Mouse (Mus musculus) liver, adult (tissue): ENCODE data around the gene Wnt7a.

ENCODE experiments used
- GATA4 ChIP-seq: IDR thresholded peaks from 2 replicates; pipeline ENCODE4 v1.6.1; 2014; ENCODE audit warnings: mild to moderate bottlenecking, low read length; ENCODE audit not compliant: insufficient replicate concordance

The Wnt7a gene

GRCm38 (mm10) chr6:91360371-91360690 lies 50.8 kb downstream of the Wnt7a start:
- no peak for TF ChIP-seq GATA4

DNA sequence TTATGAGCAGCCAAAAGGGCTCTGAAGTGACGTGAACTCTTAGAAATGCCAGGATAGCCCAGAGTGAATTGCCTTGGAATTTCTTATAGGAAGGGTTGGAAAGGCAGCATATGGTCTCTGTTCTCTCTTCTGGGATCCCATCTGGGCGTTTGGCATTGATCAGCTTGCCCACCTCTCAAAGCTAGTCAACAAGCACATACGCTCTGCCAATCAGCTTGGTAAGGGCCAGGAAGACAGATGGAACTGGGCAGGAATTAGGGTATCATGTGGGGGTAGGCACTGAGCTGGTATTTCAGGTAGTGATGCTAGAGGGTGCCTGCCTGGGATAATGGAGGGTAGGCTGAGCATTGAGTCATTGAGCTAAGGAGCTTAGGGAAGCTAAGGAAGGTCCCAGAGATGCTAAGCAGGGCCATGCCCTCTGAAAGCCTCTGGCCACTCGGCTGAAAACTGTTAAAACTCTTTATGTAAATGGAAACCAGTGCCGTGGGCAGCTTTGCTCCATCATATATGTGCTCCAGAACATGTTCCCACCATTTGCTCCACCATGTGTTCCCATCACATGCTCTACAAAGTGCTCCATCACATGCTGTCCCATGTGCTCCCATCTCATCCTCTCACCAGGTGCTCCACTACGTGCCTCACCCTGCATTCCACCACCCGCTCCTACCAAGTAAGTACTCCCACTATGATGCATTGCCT lies 51.3 kb downstream of the Wnt7a start:
- TF ChIP-seq GATA4: no peak

DNA sequence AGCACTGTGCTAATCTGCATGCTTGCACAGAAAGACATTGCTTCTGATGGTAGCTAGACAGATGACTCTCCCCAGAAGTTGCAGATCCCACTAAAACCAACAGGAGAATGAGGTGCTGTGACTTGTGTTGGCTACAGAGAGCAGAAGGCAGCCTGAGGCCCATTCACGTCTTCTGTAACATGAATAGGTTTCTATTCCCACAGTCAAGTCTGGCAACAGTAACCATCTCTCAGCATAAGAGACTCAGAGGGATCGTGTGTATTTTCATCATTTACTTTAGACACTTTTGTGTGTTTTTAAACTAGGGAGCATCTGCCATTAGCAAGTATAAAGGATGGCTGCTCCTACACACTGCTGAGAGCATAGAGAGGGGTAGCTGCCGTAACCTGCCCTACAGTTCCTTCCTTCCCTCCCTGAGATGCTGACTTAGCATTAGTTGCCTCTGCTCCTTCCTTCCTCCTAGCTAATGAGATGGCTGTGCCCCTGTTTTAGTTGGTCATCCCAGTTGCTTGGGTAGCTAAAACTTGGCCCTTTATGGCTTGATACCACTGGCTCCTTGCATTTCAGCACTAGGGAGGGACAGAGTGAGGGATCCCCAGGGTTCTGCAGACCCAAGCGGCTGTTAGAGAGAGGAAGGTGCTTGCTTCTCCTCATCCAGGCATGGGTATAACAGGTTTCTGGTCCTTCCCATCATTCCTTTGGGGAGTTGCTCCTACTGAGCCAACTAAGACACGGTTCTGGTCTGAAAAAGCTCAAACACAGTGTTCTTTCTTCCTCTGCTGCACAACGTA lies 52.1 kb downstream of the Wnt7a start:
- no peak for TF ChIP-seq GATA4

DNA sequence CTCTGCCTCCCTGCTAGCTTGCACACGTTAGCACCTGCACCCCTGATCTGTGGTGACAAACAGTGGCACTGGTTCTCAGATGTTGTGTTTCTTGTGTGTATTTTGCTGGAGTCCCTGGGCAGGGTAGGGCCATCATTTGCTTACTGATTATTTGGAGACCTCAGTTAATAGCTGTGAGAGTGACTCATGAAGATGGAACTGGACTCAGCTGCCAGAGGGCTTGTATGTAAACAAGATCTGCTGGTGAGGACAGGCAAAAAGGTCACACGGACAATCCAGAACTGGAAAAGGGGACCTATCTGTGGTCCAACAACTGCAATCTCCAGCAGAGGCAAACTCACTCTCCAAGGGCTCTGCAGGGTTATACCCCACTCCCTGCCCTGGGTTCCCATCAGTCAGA lies 52.8 kb downstream of the Wnt7a start:
- no peak for TF ChIP-seq GATA4

DNA sequence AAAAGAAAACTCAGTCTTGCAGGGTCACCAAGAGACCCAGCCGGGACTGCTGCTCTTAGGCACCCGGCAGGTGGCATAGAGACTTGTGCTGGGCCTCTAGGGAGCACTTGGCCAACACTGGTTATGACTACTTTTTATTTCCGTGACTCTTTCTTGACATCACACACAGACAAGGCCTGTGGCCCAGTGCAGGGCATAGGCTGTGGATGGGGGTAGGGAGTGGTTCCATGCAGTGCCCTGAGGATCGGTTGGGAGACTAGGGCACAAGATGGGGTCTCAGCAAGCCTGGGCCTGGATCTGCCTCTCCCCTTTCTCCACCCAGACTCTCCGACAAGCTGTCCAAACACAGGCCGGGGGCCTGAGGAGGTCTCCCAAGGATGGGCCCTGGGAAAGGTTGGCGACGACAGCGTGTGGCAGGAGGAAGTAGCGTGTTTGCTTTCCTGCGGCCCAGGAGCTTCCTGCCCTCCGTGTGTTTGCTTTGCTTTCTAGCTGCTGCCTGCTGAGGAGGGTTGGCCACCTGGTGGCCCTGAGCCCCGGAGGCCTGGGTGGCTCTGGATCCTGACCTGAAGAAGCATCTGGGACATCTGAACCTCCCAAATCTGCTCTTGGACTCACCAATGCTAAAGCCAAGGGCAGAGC lies 53.8 kb downstream of the Wnt7a start:
- no peak for TF ChIP-seq GATA4

DNA sequence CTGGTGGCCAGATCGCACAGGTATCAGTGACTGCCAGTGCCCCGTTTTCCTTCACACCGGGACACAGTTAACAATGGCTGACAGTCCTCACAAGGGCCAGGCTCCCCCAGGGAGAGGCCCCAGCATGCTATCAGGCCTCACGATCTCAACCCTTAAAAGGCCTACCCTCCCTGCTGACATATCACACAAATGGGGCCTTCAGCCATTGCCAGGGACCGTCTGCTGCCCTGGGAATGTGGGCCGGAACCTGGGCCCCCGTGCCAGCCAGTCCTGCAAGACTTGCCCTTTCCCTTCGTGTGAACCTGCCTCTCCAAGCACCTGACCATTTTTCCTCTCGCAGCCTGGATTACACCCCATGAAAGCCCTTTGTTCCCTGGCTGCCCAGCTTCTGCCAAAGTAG lies 61.5 kb downstream of the Wnt7a start:
- no peak for TF ChIP-seq GATA4

GRCm38 (mm10) chr6:91347721-91348120 lies 63.4 kb downstream of the Wnt7a start:
- TF ChIP-seq GATA4: no peak

DNA sequence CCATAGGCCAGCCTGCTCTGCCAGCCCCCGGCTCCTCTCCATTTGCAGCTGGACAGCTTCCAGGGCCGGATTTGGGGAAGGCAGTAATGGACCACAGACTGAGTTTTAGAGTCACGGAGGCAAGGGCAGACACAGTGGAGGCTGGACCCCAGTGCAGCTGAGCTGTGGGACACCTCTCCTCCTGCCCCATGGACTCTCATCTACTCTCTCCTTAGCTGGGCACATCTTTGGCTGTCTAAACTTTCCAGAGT lies 64.3 kb downstream of the Wnt7a start:
- TF ChIP-seq GATA4: no peak

GRCm38 (mm10) chr6:91346071-91346905 lies 64.9 kb downstream of the Wnt7a start:
- no peak for TF ChIP-seq GATA4

DNA sequence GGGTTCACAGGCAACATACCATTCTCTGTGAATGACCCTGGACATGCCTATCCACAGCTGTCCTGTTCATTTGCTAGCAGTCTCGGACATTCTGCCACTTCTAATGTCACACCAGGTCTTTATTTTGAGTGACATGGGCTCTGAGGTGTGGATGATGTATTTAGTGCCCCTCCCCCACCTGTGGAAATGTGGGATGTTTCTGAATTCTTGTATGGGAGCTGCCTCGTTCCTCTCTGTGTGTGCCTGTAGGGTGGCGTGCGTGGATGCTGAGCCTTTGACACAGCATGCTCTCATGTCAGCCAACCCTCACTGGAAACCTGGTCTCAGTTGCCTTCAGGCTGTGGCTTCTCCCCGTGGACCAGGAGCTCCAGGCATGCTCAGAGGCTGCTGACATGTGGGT lies 66.1 kb downstream of the Wnt7a start:
- TF ChIP-seq GATA4: no peak

GRCm38 (mm10) chr6:91339612-91340246 lies 71.4 kb downstream of the Wnt7a start:
- TF ChIP-seq GATA4: no peak

GRCm38 (mm10) chr6:91335470-91335869 lies 75.7 kb downstream of the Wnt7a start:
- TF ChIP-seq GATA4: no peak

GRCm38 (mm10) chr6:91331886-91332285 lies 79.3 kb downstream of the Wnt7a start:
- TF ChIP-seq GATA4: no peak

DNA sequence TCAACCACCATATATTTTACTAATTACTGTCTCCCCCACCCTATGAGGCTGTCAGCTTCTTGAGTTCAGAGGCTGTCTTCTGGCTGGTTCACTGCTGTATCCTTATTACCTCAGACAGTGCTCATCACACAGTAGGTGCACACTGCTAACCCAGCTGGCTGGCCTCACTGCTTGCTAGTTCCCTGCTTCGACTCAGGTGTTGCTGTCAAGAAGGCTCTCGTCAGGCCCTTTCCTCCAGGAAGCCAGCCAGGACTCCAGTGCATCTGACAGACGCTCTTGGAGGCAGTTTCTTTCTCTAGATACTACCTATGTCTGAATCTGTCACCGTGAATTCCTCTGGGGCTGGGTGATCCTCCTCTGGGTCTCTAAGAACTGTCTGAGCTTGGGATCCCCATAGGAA lies 85.6 kb downstream of the Wnt7a start:
- TF ChIP-seq GATA4: no peak

DNA sequence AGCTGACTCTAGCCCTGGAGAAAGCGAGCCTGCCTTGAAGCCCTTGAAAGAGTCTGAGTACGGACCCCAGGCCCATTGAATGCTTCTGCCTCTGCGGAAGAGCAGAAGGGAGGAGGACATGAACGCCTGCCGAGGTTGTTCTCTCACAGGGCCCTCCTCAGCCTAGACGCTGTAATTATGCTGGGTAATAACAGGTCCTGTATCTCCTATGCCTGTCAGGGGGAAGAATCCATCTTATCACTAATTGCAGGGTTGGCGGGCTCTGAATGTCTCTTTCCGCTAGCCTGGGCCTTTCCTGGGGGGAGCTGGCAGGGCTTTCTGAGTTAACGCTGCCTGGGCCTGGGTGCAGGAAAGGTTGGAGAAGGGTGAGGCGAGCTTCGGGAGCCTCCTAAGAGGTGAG lies 86.4 kb downstream of the Wnt7a start:
- TF ChIP-seq GATA4: peak; percentile 9; the same call in 1 of the 2 replicates

DNA sequence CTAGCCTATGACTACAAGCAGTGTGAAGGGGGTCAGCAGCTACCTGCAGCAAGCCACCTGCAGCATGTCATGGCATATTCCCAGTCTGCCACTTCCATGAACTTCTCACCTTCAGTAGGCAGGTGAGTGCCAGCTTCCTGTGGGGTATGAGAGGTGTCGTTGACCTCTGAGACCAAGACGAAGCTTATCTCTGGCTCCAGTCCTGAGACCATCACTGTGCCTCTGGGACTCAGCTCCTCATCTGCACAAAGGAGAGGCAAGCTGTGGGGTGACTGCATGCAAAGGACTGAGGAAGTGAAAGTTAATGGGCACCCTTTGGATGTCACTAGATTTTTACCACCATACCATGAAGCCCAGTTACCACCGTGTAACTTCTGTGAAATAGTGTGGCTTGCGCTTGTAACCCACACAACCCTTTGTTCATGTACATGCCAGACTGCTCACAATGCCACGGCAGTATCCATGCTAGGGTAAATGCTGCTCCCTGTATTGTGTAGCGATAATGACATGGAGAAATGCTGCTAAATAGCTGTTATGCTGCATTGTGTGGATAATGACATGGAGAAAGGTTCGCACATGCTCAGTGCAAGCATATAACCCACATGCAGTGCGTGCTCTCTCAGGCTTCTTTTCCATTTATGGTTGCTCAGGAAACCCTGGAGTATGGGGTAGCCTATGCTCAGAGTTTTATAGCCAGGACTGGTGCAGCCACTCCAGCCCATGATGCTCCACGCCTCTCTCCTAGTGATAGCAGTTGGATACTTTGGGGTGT lies 89.0 kb downstream of the Wnt7a start:
- no peak for TF ChIP-seq GATA4
